Mouse (Mus musculus) kidney, adult 2 months (tissue): ENCODE measurements around the gene Per1.

Experiments used
- CTCF ChIP-seq: fragments of 200-500 bp; conservative IDR thresholded peaks from 2 replicates; pipeline ENCODE4 v1.5.1; 2011; ENCODE audit warnings: low read depth, mild to moderate bottlenecking, control low read depth, low read length, moderate library complexity, mixed read lengths; ENCODE audit not compliant: insufficient read depth, insufficient read length
- POLR2A ChIP-seq: fragments of 200-500 bp; IDR thresholded peaks from one replicate; pipeline ENCODE4 v1.6.1; 2011; ENCODE audit warnings: low read depth, low read length, control low read depth

- no peak for TF ChIP-seq POLR2A
- no peak for TF ChIP-seq CTCF
Observed at GRCm38 (mm10) chr11:69095511-69096231, 654 bp downstream of the Per1 start.
